Mouse (Mus musculus): ENCODE measurements around the gene Heatr4. TPM values are rescaled to one million over a fixed set of nuclear protein-coding genes. Genes with fewer than 3 reads are reported as not detected.
"Not testable (repeated sequence)": the region's sequence is repeated elsewhere in the genome, so short reads cannot be mapped to it uniquely, and the experiment has no call there.

Gene Heatr4
- total RNA-seq, 2 experiments from 2014 or later: not detected

DNA sequence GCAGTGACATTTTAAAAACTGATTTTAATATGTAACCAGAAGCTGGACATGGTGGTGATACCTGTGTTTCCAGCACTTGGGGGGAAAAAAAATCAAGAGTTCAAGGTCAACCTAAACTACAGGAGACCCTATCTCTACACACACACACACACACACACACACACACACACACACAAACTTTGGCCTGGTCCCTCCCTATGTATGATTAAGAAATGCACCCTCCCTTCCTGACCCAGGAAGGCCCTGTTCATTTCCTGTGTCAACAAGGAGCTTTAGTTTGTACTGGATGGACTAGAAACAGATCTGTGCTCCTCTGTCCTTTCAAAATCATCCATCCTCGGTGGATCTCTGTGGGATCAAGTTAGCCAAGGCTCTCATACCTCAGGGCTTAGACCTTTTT, 46.1 kb downstream of the Heatr4 start:
- not testable (repeated sequence) for DNase-seq

DNA sequence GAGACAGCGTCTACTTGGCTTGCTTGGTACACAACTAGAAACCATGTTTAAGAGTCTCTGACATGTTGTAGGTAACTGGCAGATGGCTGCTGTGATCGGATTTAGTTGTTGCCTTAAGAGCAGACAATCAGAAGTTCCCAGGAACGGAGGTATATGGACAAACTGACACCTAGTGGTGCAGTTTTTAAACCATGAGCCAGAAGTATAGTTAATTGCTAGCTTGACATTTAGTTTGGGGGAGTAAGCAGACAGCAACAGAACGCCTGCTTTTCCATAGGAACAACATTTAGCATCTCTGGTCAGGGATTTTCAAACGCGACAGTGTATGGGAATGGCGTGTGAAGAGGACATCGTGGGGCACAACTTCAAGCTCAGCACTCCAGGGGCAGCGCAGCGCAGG, 47.1 kb downstream of the Heatr4 start:
- DNase-seq: no peak

DNA sequence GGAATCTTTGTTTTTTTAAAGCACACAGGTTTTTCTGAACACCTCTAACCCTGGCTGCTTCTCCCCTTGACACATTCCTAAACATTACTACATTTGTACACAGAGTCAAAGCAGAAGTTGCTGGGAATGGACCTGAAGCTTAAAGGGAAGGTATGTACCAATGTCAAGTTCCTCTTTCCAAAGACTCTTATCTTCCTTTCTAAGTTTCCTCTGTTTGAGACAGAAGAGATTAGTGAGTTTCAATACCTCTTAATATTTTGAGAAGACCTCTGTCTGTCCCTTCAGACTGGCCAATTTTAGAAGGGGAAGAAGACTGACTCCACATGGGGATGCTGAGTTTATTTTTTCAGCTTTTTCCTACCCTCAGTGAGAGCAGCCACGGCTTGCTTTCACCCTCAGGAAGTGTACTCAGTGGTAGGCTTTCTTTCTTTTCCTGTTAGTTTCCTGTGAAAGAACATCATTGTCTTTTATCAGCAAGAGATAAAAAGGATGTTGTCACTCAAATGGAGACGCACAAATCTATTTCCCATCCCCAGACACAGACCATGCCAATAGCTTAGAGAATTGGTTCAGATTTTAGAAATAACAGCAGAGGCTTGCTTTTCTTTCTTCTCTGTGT, 55.4 kb downstream of the Heatr4 start:
- DNase-seq: peak in 1 of 2 experiments; percentile 44

GRCm38 (mm10) chr12:83927747-83928146, 56.9 kb downstream of the Heatr4 start:
- peak; percentile 55 to 82 for DNase-seq

DNA sequence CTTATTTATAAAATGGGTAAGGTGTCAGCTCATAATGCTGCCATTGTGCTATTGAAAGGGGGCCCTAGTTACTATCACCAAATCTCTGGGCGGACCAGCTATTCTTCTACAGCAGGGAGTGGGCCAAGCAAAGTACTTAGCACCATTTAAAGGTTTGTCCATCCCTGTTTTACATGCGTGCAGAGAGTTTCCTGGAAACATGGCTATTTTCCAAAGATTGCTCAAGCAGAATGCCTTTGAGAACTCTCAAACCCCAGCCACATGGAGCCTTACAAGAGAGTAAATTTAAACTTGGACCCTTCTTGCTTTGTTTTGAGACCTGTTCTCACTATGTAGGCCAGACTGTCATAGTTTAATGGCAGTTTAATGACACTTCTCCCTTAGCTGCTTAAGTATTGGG, 58.6 kb downstream of the Heatr4 start:
- DNase-seq: peak in 1 of 2 experiments; percentile 30

DNA sequence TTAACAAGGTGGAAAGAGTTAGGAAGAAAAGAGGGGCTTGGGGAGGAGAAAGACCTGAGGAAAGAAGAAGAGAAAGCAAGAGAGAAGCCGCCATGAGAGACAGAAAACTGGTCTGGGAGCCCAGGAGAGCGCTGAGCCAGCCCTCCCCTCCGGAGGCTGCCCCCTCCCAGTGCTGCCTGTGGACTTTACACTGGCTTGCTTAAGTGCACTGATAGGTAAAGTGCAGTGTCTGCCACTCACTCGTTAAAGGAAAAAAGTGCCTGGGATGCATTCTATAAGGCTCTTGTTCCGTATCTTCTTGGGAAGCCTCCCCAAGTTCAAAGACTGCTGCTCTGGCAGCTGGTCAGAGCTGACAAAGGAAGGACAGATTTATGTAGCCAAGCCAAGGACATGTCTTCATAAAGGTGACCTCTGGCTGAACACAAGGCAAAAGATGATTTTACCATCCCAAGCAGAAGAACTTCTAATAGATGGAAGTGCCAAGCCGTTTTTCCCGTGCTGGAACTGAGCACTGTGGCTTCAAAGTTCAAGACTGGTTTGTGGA, 59.4 kb downstream of the Heatr4 start:
- DNase-seq: no peak

- DNase-seq: no peak
Measured at GRCm38 (mm10) chr12:83924332-83924731, 60.3 kb downstream of the Heatr4 start.

DNA sequence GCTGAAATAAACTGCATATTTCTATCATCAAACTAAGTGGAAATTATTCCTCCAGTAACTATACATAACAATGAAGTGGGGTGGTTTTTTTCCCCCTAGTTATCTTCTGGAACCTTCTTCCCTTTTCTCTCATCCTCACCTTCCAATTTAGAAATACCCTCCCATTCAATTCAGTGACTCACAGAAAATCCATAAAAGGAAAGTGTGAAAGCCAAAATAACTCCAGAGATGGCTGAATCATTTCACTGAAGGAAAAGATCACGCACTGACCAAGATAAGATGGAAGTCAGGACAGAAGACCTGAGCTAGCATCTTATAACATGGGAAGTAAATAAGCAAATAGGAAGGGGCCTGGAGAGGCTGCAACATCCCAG, 61.2 kb downstream of the Heatr4 start:
- DNase-seq: no peak

- DNase-seq: no peak
Measured at GRCm38 (mm10) chr12:83922724-83923485, 61.7 kb downstream of the Heatr4 start.

DNA sequence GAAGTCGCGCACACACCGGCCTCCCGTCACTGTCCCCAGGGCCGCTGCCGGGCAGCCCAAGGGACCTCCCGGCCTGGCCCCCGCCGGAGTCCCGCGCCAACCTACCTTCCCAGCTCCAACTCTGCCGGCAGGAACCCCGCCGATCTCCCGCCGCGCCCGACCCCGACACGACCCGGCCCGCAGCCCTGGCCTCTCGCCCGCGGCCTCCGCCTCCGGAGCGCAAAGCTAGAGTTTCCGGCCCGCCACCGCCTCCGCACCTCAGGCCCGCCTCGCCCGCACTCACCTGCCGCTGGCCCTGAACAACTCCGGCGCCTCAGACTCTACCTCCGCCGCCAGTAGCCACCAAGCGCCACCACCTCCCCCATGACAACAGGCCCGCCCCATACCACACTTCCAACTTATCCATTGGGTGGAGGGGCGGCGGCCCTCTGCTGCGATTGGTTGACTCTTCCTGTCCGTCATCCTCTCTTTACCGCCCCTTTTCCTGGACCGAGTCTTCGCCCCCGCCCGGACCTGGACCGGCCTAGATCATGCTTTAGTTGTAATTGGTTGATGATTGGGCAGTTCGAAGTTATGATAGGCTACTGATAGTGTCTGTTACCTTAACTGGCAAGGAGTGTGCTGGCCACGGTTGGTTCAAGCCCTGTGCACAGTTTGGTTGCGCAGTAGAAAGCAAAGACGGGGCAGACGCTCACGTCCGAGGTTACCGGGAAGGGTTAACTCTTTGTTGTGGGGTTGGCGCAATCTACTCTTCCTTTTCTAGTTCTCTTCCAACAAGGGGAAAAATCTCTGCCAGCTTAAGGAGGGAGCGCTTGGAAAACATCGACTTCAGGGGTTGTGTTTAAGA, 62.9 kb downstream of the Heatr4 start, which contains the start of gene Numb:
TSS of gene Numb (minus strand) at position 400 of the 847 bp plus-strand sequence.
- DNase-seq: peak; percentile 98 to 100

DNA sequence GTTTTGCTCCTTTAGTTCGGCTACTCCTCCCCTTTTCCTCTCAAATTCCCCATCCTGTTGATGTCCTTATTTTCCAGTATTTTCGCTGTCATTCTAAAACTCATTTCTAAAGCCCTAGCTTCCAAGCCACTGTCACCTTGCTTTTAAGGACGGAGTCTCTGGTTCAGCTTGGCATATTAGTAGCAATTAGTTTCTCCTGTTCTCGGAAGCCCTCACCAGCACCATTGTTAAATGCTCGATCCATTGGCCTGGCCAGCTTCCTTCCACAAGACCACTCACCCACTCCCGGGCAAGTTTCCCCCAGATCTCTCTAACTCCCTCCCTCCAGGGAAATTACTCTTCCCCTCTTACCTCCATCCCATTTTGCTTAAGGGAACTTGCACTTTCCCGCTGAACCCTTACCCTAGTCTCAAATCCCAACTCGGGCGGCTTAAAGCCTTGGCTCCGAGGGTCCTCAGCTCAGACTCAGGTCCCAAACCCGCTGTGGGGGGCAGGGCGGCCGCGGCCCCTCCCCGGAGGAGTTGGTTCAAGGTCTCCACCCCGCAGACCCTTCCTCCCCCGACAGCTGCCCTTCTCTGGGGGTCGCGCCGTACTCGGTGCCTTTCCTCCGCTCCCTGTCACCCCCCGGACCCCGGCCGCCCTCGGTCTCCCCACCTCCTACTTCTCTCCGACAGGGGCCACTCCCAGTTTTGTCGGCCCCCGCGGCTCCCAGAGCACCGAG, 63.8 kb downstream of the Heatr4 start:
- DNase-seq: peak in 1 of 2 experiments; percentile 45

DNA sequence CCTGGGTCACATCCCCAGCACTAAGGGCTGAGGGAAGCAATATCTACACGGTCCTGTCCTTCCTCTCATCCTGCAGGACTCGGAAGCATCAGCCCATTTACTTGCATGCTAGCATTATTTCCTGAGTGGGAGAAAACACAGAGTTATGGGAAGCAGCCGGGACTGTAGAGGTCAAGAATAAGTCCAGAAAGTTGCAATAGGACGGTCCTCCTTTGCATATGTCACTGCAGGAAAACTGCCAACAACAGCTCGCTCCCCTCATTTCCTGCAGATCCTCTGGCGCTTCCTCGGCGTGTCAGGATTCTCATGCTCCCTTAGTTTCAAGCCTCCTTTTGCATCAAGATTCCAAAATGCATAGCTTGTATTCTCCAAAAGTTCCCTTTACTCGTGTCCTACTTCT, 67.8 kb downstream of the Heatr4 start:
- DNase-seq: peak; percentile 52 to 58

DNA sequence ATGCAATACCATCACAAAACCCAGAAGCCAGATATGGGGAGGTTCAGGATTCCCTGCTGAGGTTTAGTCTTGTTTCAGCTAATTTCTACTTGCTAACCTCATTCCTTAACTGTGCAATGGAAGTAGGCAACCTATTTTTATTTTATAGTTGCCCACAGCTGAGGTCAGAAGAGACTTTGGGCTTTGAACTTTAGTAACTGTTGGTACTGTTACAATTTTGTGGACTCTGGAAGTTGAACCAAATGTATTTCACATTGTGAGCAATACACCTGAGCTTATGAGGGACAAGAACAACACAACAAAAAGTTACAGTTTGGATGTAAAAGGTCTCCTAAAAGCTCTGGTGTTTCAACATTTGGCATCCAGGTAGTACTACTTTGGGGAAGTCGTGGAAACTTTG, 69.9 kb downstream of the Heatr4 start:
- DNase-seq: no peak

GRCm38 (mm10) chr12:83914202-83914740, 70.4 kb downstream of the Heatr4 start:
- no peak for DNase-seq

DNA sequence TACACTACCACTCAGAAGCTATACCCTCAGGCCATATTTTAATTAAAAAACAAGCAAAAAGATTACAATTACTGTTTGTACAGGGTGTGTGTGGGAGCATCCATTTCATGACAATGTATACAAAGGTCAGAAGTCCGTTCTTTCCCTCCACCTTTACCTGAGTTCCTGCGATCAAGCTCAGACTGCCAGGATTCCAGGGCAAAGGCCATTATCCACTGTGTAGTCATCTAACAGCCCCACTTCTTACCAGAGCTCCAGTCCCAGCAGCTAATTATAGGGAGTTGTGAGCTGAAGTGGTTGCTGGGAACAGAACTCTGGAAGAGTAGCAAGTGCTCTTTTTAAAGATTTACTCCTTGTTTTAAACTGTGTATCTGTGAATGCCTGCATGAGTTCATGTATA, 74.2 kb downstream of the Heatr4 start:
- DNase-seq: no peak

Other genes with a start within 250 kb of the Heatr4 start
- 1 to 10 TPM; 5.3 to 5.7 TPM for gene Papln, start 221.2 kb downstream of the Heatr4 start, total RNA-seq (2021)
- gene Numb, start 62.9 kb downstream of the Heatr4 start, total RNA-seq (2021): 10 to 100 TPM; 26.9 to 27.3 TPM
- 1 to 10 TPM; 4.4 TPM for gene Riox1, start 34.2 kb downstream of the Heatr4 start, total RNA-seq (2021)
- gene Acot2, start 3.0 kb upstream of the Heatr4 start, total RNA-seq (2021): 100 to 1,000 TPM; 120 to 125 TPM
- 10 to 100 TPM; 39.0 to 51.3 TPM for gene Acot1, start 24.6 kb upstream of the Heatr4 start, total RNA-seq (2021)
- 1 to 10 TPM in 1 of 2 experiments, under 1 TPM in 1; 0.80 to 1.4 TPM for gene Acot4, start 53.5 kb upstream of the Heatr4 start, total RNA-seq (2021)
- gene Gm49366, start 54.1 kb upstream of the Heatr4 start, total RNA-seq (2021): under 1 TPM in 1 of 2 experiments, not detected in 1; 0.94 TPM
- gene Acot3, start 67.3 kb upstream of the Heatr4 start, total RNA-seq (2021): 1 to 10 TPM in 1 of 2 experiments, under 1 TPM in 1; 0.69 to 1.0 TPM
- gene Acot5, start 84.5 kb upstream of the Heatr4 start, total RNA-seq (2021): under 1 TPM in 1 of 2 experiments, not detected in 1; 0.41 TPM
- gene Acot6, start 115.8 kb upstream of the Heatr4 start, total RNA-seq (2021): 1 to 10 TPM; 2.4 to 3.0 TPM
- 1 to 10 TPM; 6.6 to 6.9 TPM for gene Dnal1, start 129.5 kb upstream of the Heatr4 start, total RNA-seq (2021)
- under 1 TPM in 1 of 2 experiments, not detected in 1; 0.22 TPM for gene Pnma1, start 163.6 kb upstream of the Heatr4 start, total RNA-seq (2021)
- gene Elmsan1, start 234.0 kb upstream of the Heatr4 start, total RNA-seq (2021): 10 to 100 TPM; 10.5 to 13.3 TPM

Data from heart, adult 18-20 months (tissue).